10 mouse cellular contexts compared by ENCODE assay signal in genomic region chr16:20490581-20490980, GRCm38 (mm10). TPM values are rescaled to one million over a fixed set of nuclear protein-coding genes. Genes with fewer than 3 reads are reported as not detected.
DNase-seq lines count a peak whose midpoint lies in the region; ATAC-seq and TF ChIP-seq lines count a peak whose summit lies in the region.
"Had no signal": no experiment of that assay in that cellular context is flagged by ENCODE, and none has a peak within 500 bp of the region (broad histone marks: within the 10 kb centered on the region; RNA-seq: fewer than 3 reads in every experiment).

No protein-coding gene starts in this region.

- peak; percentile 26 for DNase-seq in kidney, adult 9 months
- no peak for DNase-seq in kidney, postnatal 14 days
- peak; percentile 37 for DNase-seq in adrenal gland, postnatal 25 days
- no peak for DNase-seq in right cerebral cortex, adult 18-20 months
- no peak for DNase-seq in midbrain, postnatal 0 days (ENCODE audit: low spot score)
- DNase-seq in thymus, adult 18-20 months = no peak
- DNase-seq: cerebellum, adult 18-20 months had no signal

- no peaks in the 10 kb centered on the region for H3K36me3 ChIP-seq in C2C12 (ENCODE audit: control insufficient read depth, insufficient read depth)
- H3K36me3 ChIP-seq in intestine, postnatal 0 days (ENCODE audit: control insufficient read depth, insufficient read depth) = no peaks in the 10 kb centered on the region
- no peaks in the 10 kb centered on the region for H3K36me3 ChIP-seq in midbrain, postnatal 0 days (ENCODE audit: insufficient read depth, low read length)
- H3K36me3 ChIP-seq: heart, embryonic 13.5 days had no signal

- WGBS in intestine, postnatal 0 days = 38% methylated on average over 2 of the region's 2 CpGs
- 45% methylated on average over 2 of the region's 2 CpGs for WGBS in midbrain, postnatal 0 days

- TF ChIP-seq CTCF in C2C12 (IDR thresholded peaks at IDR 0.05; ENCODE audit: control insufficient read depth, insufficient read depth, insufficient read length) = peak; percentile 43
- TF ChIP-seq CTCF in intestine, postnatal 0 days (IDR thresholded peaks at IDR 0.05; ENCODE audit: low read depth) = peak; percentile 61
- TF ChIP-seq CTCF in midbrain, postnatal 0 days (IDR thresholded peaks at IDR 0.05) = no peak; the same call in 1 of the 2 replicates

- no peak overlapping the region for H3ac ChIP-seq in C2C12 (ENCODE audit: control insufficient read depth, insufficient read length, low read depth)

- H3K79me2 ChIP-seq in C2C12 (ENCODE audit: control insufficient read depth, insufficient read depth) = no peaks in the 10 kb centered on the region

- H3K27ac ChIP-seq in intestine, postnatal 0 days (ENCODE audit: low read depth, low read length) = no peak overlapping the region
- H3K27ac ChIP-seq in midbrain, postnatal 0 days (ENCODE audit: low read depth, low read length) = no peak overlapping the region
- H3K27ac ChIP-seq: heart, embryonic 13.5 days had no signal

- no peak overlapping the region for H3K4me3 ChIP-seq in C2C12 (ENCODE audit: insufficient read depth, poor library complexity, severe bottlenecking)
- H3K4me3 ChIP-seq in intestine, postnatal 0 days (ENCODE audit: low read depth, low read length) = no peak overlapping the region
- H3K4me3 ChIP-seq in midbrain, postnatal 0 days (ENCODE audit: low read depth, low read length) = no peak overlapping the region
- H3K4me3 ChIP-seq: heart, embryonic 13.5 days had no signal

- H3K4me1 ChIP-seq in intestine, postnatal 0 days (replicated peaks; ENCODE audit: control insufficient read depth, insufficient read depth, low read length) = no peaks in the 10 kb centered on the region
- no peaks in the 10 kb centered on the region for H3K4me1 ChIP-seq in midbrain, postnatal 0 days (ENCODE audit: insufficient read depth, low read length)
- H3K4me1 ChIP-seq: heart, embryonic 13.5 days had no signal

- H3K27me3 ChIP-seq in C2C12 (ENCODE audit: control insufficient read depth, insufficient read depth, insufficient read length) = no peaks in the 10 kb centered on the region
- H3K27me3 ChIP-seq in intestine, postnatal 0 days (replicated peaks; ENCODE audit: control insufficient read depth, insufficient read depth, low read length) = no peaks in the 10 kb centered on the region
- no peaks in the 10 kb centered on the region for H3K27me3 ChIP-seq in midbrain, postnatal 0 days (ENCODE audit: insufficient read depth, low read length)
- H3K27me3 ChIP-seq: heart, embryonic 13.5 days had no signal

- H3K4me2 ChIP-seq in intestine, postnatal 0 days (replicated peaks; ENCODE audit: low read depth) = no peak overlapping the region
- no peak overlapping the region for H3K4me2 ChIP-seq in midbrain, postnatal 0 days (ENCODE audit: low read depth, low read length, poor library complexity, severe bottlenecking)
- H3K4me2 ChIP-seq: heart, embryonic 13.5 days had no signal

- no peaks in the 10 kb centered on the region for H3K9me3 ChIP-seq in intestine, postnatal 0 days (ENCODE audit: control insufficient read depth)
- H3K9me3 ChIP-seq in midbrain, postnatal 0 days (ENCODE audit: low read length) = no peaks in the 10 kb centered on the region
- H3K9me3 ChIP-seq: heart, embryonic 13.5 days had no signal

- peak; percentile 58; the same call in 1 of the 2 replicates for ATAC-seq in intestine, postnatal 0 days
- ATAC-seq in midbrain, postnatal 0 days (ENCODE audit: low FRiP score) = no peak

- no peak overlapping the region for H3K9ac ChIP-seq in intestine, postnatal 0 days (ENCODE audit: low read depth, low read length)
- no peak overlapping the region for H3K9ac ChIP-seq in midbrain, postnatal 0 days (replicated peaks; ENCODE audit: low read length, poor library complexity, severe bottlenecking)
- H3K9ac ChIP-seq: heart, embryonic 13.5 days had no signal

- H3K79me3 ChIP-seq in C2C12 (ENCODE audit: low read depth) = no peaks in the 10 kb centered on the region

TF ChIP-seq in C2C12, 6 proteins besides CTCF, POLR2A, EP300 and RAD21:
- TF ChIP-seq MYOD1 (IDR thresholded peaks at IDR 0.05; ENCODE audit: control insufficient read depth, insufficient read length, low read depth) (no peak), USF1 (IDR thresholded peaks at IDR 0.05; ENCODE audit: low read depth) (no peak), MAX (IDR thresholded peaks at IDR 0.05) (no peak), FOSL1 (IDR thresholded peaks at IDR 0.05; ENCODE audit: insufficient read depth, low read length, poor library complexity, severe bottlenecking) (no peak), MYOG (IDR thresholded peaks at IDR 0.05; ENCODE audit: control insufficient read depth, extremely low read depth, insufficient read length) (no peak), CEBPB (IDR thresholded peaks at IDR 0.05; ENCODE audit: low read depth) (no peak)
TF ChIP-seq in C2C12: peak in this region for 0.

RNA-seq across cellular contexts. Expression of gene Eif2b5, which starts 8.0 kb away (rescaled TPM):
- 108 TPM for polyA plus RNA-seq in C2C12 (2012; fragmentation: generic; extraction: Trizol)
- total RNA-seq in adrenal gland, postnatal 25 days (2021) = 58.3 and 63.8 TPM in 2 replicates
- 37.2 and 37.8 TPM in 2 replicates for polyA plus RNA-seq in intestine, postnatal 0 days (2015; fragmentation: Nextera tagmentation; extraction: Ambion mirVana)
- 87.2 and 96.4 TPM in 2 replicates for total RNA-seq in midbrain, postnatal 0 days (2014; rRNA removed)
- polyA plus RNA-seq in midbrain, postnatal 0 days (2015; fragmentation: Nextera tagmentation; extraction: Ambion mirVana) = 70.0 and 74.6 TPM in 2 replicates

RNA-seq across cellular contexts. Expression of gene Dvl3, which starts 26.2 kb away (rescaled TPM):
- 15.8 TPM for polyA plus RNA-seq in C2C12 (2012; fragmentation: generic; extraction: Trizol)
- 43.9 and 46.2 TPM in 2 replicates for total RNA-seq in adrenal gland, postnatal 25 days (2021)
- polyA plus RNA-seq in intestine, postnatal 0 days (2015; fragmentation: Nextera tagmentation; extraction: Ambion mirVana) = 11.5 and 13.7 TPM in 2 replicates
- total RNA-seq in midbrain, postnatal 0 days (2014; rRNA removed) = 44.9 and 46.3 TPM in 2 replicates
- polyA plus RNA-seq in midbrain, postnatal 0 days (2015; fragmentation: Nextera tagmentation; extraction: Ambion mirVana) = 24.6 and 29.5 TPM in 2 replicates

RNA-seq across cellular contexts. Expression of gene Ap2m1, which starts 44.7 kb away (rescaled TPM):
- polyA plus RNA-seq in C2C12 (2012; fragmentation: generic; extraction: Trizol) = 556 TPM
- total RNA-seq in adrenal gland, postnatal 25 days (2021) = 291 and 310 TPM in 2 replicates
- 411 and 423 TPM in 2 replicates for polyA plus RNA-seq in intestine, postnatal 0 days (2015; fragmentation: Nextera tagmentation; extraction: Ambion mirVana)
- 975 and 994 TPM in 2 replicates for total RNA-seq in midbrain, postnatal 0 days (2014; rRNA removed)
- 1,551 and 1,562 TPM in 2 replicates for polyA plus RNA-seq in midbrain, postnatal 0 days (2015; fragmentation: Nextera tagmentation; extraction: Ambion mirVana)

RNA-seq across cellular contexts. Expression of gene Abcf3, which starts 57.8 kb away (rescaled TPM):
- polyA plus RNA-seq in C2C12 (2012; fragmentation: generic; extraction: Trizol) = 37.1 TPM
- 87.3 and 101 TPM in 2 replicates for total RNA-seq in adrenal gland, postnatal 25 days (2021)
- polyA plus RNA-seq in intestine, postnatal 0 days (2015; fragmentation: Nextera tagmentation; extraction: Ambion mirVana) = 47.0 and 64.3 TPM in 2 replicates
- total RNA-seq in midbrain, postnatal 0 days (2014; rRNA removed) = 65.3 and 76.0 TPM in 2 replicates
- 73.1 and 75.2 TPM in 2 replicates for polyA plus RNA-seq in midbrain, postnatal 0 days (2015; fragmentation: Nextera tagmentation; extraction: Ambion mirVana)

Comparison
In these comparisons a context has a peak if more than half of its experiments do, and no peak if none do; other contexts are left out.
1. DNase-seq: peak in kidney, adult 9 months (single experiment) and adrenal gland, postnatal 25 days (single experiment); none in kidney, postnatal 14 days (single experiment), right cerebral cortex, adult 18-20 months (single experiment), midbrain, postnatal 0 days (single experiment) and thymus, adult 18-20 months (0 of 2).